Comparison of ENCODE assay signal across 8 mouse cellular contexts in genomic region chr11:70646691-70647650, GRCm38 (mm10). TPM values are rescaled to one million over a fixed set of nuclear protein-coding genes. Genes with fewer than 3 reads are reported as not detected.
DNase-seq lines count a peak whose midpoint lies in the region; ATAC-seq lines count a peak whose summit lies in the region.

Gene Rnf167, plus strand, starts transcription at chr11:70647235.
Gene Slc25a11, minus strand, starts transcription at chr11:70647479.

- H3K4me2 ChIP-seq in hindbrain, embryonic 12.5 days (replicated peaks), result peak within 1 kb of the TSS; percentile 99

- H3K9me3 ChIP-seq in hindbrain, embryonic 12.5 days (replicated peaks), result no peaks in the 10 kb centered on the region

- peak within 1 kb of the TSS; percentile 81 for H3K9ac ChIP-seq in hindbrain, embryonic 12.5 days

- under 1% methylated on average over 63 of the region's 63 CpGs for WGBS in hindbrain, embryonic 12.5 days

- peak; percentile 89 for ATAC-seq in hindbrain, embryonic 12.5 days (ENCODE audit: low FRiP score)

- H3K4me3 ChIP-seq in hindbrain, embryonic 12.5 days, result peak within 1 kb of the TSS; percentile 66

- H3K27me3 ChIP-seq in hindbrain, embryonic 12.5 days, result no peaks in the 10 kb centered on the region

- DNase-seq in NIH3T3 (ENCODE audit: low read depth), result peak; percentile 99
- peak; percentile 98 to 99 for DNase-seq in cerebellum, postnatal 10 days
- peak; percentile 95 to 97 for DNase-seq in frontal cortex, postnatal 10 days (ENCODE audit: low spot score in 2 of 2)
- DNase-seq in layer of hippocampus, postnatal 14 days (ENCODE audit: low spot score in 2 of 2), result peak; percentile 94 to 98
- DNase-seq in lung, postnatal 14 days, result peak; percentile 97
- DNase-seq in retina, adult 2 months (ENCODE audit: low read depth, low spot score), result peak; percentile 99
- peak; percentile 96 to 98 for DNase-seq in thymus, postnatal 36 days

- H3K36me3 ChIP-seq in hindbrain, embryonic 12.5 days, result peaks cover 52% of the 10 kb centered on the region

- H3K4me1 ChIP-seq in hindbrain, embryonic 12.5 days, result peaks cover 38% of the 10 kb centered on the region

- H3K27ac ChIP-seq in hindbrain, embryonic 12.5 days, result peak within 1 kb of the TSS; percentile 93

RNA-seq across cellular contexts. Expression of gene Rnf167, which starts in this region (rescaled TPM):
- 96.0 and 102 TPM in 2 replicates for polyA plus RNA-seq in hindbrain, embryonic 12.5 days (2016; fragmentation: Nextera tagmentation; extraction: Ambion mirVana)
- total RNA-seq in layer of hippocampus, postnatal 14 days (2021), result 10 to 100 TPM; 70.2 to 72.3 TPM

RNA-seq across cellular contexts. Expression of gene Slc25a11, which starts in this region (rescaled TPM):
- 145 and 148 TPM in 2 replicates for polyA plus RNA-seq in hindbrain, embryonic 12.5 days (2016; fragmentation: Nextera tagmentation; extraction: Ambion mirVana)
- 100 to 1,000 TPM; 124 to 127 TPM for total RNA-seq in layer of hippocampus, postnatal 14 days (2021)

Comparison
In these comparisons a context has a peak if more than half of its experiments do, and no peak if none do; other contexts are left out.
1. Peak in every context shown above with its lines: DNase-seq, ATAC-seq, H3K4me3 ChIP-seq and H3K27ac ChIP-seq.